Mouse (Mus musculus): Measurements from ENCODE around the gene Fam71a. TPM values are rescaled to one million over a fixed set of nuclear protein-coding genes. Genes with fewer than 3 reads are reported as not detected.

The Fam71a gene
- polyA plus RNA-seq, 1 experiment: not detected

DNA sequence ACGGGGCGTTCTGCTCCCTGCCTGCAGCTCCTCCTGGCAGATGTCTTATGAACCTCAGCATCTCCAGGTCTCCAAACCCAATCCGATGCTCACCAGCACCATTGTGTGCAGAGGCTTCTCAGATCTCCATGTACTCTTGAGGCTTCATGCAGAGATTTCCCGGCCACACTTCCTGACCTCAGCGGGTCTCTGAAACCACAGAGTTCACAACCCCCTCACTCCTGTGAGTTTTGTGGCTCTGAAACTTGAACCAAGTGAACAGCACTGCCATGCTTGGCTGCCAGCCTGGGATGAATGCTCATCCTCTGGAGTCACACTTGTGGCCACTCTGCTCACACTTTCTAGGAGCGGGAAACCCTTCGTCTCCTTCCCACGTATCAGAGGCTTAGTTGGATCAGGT, 23.6 kb downstream of the Fam71a start:
- Histone ChIP-seq H3K27ac (ENCODE audit: insufficient read depth, low read length) (no peak overlapping the region), H3K36me3 (ENCODE audit: control insufficient read depth, insufficient read depth, low read length) (no peaks in the 10 kb centered on the region), H3K4me1 (ENCODE audit: control insufficient read depth, insufficient read depth, insufficient read length) (no peaks in the 10 kb centered on the region), H3K4me3 (ENCODE audit: extremely low read depth, insufficient read depth, insufficient read length) (no peak overlapping the region), H3K27me3 (ENCODE audit: control insufficient read depth, insufficient read depth, low read length) (no peaks in the 10 kb centered on the region)
- TF ChIP-seq CTCF (IDR thresholded peaks at IDR 0.05; ENCODE audit: extremely low read depth, insufficient read depth, insufficient read length, insufficient replicate concordance): no peak
- TF ChIP-seq POLR2A (IDR thresholded peaks at IDR 0.05; ENCODE audit: low read depth, low read length): no peak
- WGBS: 53% methylated on average over 8 of the region's 8 CpGs
- no peak for DNase-seq (ENCODE audit: low read depth in 1 of 2, low spot score in 2 of 2)

DNA sequence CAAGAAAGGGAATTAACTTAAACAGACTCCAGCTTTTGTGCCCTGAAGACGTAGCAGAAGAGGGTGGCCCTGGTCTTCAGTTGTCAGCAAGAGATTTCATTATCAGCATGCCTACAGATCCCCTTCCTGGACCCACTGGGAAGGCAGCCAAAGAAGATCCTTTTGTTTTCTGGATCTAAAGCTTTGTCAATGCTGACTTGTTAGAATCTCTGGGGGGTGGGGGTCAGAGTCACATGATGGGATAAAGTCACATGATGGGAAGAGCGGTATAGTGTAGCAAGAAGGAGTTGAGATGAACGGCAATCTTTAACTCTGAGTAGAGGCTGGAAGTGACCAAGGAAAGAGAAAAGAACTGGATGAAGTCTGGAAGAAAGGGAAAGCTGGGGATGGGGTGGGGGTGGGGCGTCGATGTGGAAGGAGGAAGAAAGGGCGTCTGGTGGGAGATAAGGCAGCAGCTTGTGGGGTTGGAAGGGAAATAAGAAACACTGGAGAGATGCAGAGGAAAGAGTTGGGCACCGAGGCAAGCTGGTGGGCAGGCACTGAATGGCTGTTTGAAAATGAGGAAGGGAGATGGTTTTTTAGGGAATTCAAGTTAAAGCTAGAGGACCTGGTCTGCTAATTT, 25.6 kb downstream of the Fam71a start:
- no peak overlapping the region for H3K27ac ChIP-seq (ENCODE audit: insufficient read depth, low read length)
- H3K27me3 ChIP-seq (ENCODE audit: control insufficient read depth, insufficient read depth, low read length): no peaks in the 10 kb centered on the region
- H3K4me1 ChIP-seq (ENCODE audit: control insufficient read depth, insufficient read depth, insufficient read length): no peaks in the 10 kb centered on the region
- H3K4me3 ChIP-seq (ENCODE audit: extremely low read depth, insufficient read depth, insufficient read length): no peak overlapping the region
- H3K36me3 ChIP-seq (ENCODE audit: control insufficient read depth, insufficient read depth, low read length): no peaks in the 10 kb centered on the region
- no peak for DNase-seq (ENCODE audit: low read depth in 1 of 2, low spot score in 2 of 2)
- TF ChIP-seq POLR2A (IDR thresholded peaks at IDR 0.05; ENCODE audit: low read depth, low read length): no peak
- no peak for TF ChIP-seq CTCF (IDR thresholded peaks at IDR 0.05; ENCODE audit: extremely low read depth, insufficient read depth, insufficient read length, insufficient replicate concordance)
- 55% methylated on average over 7 of the region's 7 CpGs for WGBS

DNA sequence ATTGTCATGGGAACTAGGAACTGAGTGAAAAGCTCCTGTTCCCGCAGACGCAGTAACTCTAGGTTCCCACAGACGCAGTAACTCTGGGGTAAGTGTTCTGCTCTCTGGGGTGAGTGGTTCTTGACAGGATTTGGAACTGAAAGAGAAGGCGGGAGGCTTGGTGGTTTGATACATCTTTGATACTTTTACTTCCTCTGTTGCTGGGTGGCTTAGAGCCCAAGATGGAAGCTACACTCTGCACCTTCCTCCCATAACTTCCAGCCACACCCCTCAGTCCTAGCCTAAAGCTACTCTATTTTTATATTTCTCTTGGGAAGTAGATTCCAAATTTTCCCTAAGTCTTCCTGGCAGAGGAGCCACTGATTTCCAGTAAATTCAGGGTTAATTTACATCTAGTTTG, 26.2 kb downstream of the Fam71a start:
- 62% methylated on average over 4 of the region's 4 CpGs for WGBS
- no peaks in the 10 kb centered on the region for H3K4me1 ChIP-seq (ENCODE audit: control insufficient read depth, insufficient read depth, insufficient read length)
- no peak for TF ChIP-seq CTCF (IDR thresholded peaks at IDR 0.05; ENCODE audit: extremely low read depth, insufficient read depth, insufficient read length, insufficient replicate concordance)
- no peak for TF ChIP-seq POLR2A (IDR thresholded peaks at IDR 0.05; ENCODE audit: low read depth, low read length)

DNA sequence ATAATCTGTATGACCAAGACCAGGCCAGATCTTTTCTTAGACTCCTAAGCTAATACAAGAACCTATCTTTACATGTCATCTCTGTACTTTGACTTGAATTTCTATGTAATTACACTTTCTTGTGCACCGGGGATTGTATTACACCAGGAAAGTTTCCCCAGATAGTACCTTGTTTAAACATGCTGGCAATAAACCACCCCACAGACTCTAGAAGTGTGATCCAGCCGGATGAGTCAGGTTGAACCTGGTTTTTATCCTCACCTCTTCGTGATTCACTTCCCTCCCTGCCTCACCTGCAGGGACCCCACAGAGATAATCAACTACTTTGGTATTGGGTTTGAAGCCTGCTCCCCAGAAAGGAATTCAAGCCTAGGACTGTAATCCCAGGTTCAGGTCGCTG, 29.2 kb downstream of the Fam71a start:
- WGBS: 77% methylated on average over 4 of the region's 4 CpGs
- DNase-seq (ENCODE audit: low read depth in 1 of 2, low spot score in 2 of 2): no peak

More for the DNA sequence above, 26.2 kb downstream of the Fam71a start:
- Histone ChIP-seq H3K27me3 (ENCODE audit: control insufficient read depth, insufficient read depth, low read length) (no peaks in the 10 kb centered on the region), H3K36me3 (ENCODE audit: control insufficient read depth, insufficient read depth, low read length) (no peaks in the 10 kb centered on the region), H3K27ac (ENCODE audit: insufficient read depth, low read length) (no peak overlapping the region), H3K4me3 (ENCODE audit: extremely low read depth, insufficient read depth, insufficient read length) (no peak overlapping the region)
- no peak for DNase-seq (ENCODE audit: low read depth in 1 of 2, low spot score in 2 of 2)

DNA sequence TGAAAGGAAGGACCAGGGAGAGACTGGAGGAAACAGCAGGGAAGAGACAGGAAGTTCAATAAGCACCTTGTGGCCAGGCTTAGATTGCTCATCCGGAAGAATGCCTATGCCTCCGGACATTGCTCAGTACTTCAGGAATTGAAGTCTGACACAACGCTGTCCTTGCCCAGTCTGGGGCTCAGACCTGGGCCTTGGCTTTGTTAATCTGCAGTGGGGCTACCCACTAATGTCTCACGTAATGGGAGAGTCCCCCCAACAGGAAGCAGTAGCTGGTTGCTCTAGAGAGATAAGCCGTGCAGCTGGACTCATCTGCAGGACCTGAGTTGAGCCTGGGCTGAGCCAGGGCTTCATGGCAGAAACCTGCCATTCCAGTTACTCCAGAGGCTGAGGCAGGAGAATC, 31.7 kb downstream of the Fam71a start:
- no peak for DNase-seq (ENCODE audit: low read depth in 1 of 2, low spot score in 2 of 2)
- Histone ChIP-seq H3K4me1 (ENCODE audit: control insufficient read depth, insufficient read depth, insufficient read length) (peaks cover 3% of the 10 kb centered on the region; the same call in 1 of the 2 replicates), H3K27me3 (ENCODE audit: control insufficient read depth, insufficient read depth, low read length) (no peaks in the 10 kb centered on the region), H3K36me3 (ENCODE audit: control insufficient read depth, insufficient read depth, low read length) (no peaks in the 10 kb centered on the region), H3K4me3 (ENCODE audit: extremely low read depth, insufficient read depth, insufficient read length) (no peak overlapping the region), H3K27ac (ENCODE audit: insufficient read depth, low read length) (no peak overlapping the region)
- no peak for TF ChIP-seq CTCF (IDR thresholded peaks at IDR 0.05; ENCODE audit: extremely low read depth, insufficient read depth, insufficient read length, insufficient replicate concordance)
- no peak for TF ChIP-seq POLR2A (IDR thresholded peaks at IDR 0.05; ENCODE audit: low read depth, low read length)
- 10% methylated on average over 5 of the region's 5 CpGs for WGBS

More for the DNA sequence above, 29.2 kb downstream of the Fam71a start:
- Histone ChIP-seq H3K4me3 (ENCODE audit: extremely low read depth, insufficient read depth, insufficient read length) (no peak overlapping the region), H3K27ac (ENCODE audit: insufficient read depth, low read length) (no peak overlapping the region), H3K4me1 (ENCODE audit: control insufficient read depth, insufficient read depth, insufficient read length) (peaks cover 3% of the 10 kb centered on the region; the same call in 1 of the 2 replicates), H3K36me3 (ENCODE audit: control insufficient read depth, insufficient read depth, low read length) (no peaks in the 10 kb centered on the region), H3K27me3 (ENCODE audit: control insufficient read depth, insufficient read depth, low read length) (no peaks in the 10 kb centered on the region)
- no peak for TF ChIP-seq CTCF (IDR thresholded peaks at IDR 0.05; ENCODE audit: extremely low read depth, insufficient read depth, insufficient read length, insufficient replicate concordance)
- TF ChIP-seq POLR2A (IDR thresholded peaks at IDR 0.05; ENCODE audit: low read depth, low read length): no peak

DNA sequence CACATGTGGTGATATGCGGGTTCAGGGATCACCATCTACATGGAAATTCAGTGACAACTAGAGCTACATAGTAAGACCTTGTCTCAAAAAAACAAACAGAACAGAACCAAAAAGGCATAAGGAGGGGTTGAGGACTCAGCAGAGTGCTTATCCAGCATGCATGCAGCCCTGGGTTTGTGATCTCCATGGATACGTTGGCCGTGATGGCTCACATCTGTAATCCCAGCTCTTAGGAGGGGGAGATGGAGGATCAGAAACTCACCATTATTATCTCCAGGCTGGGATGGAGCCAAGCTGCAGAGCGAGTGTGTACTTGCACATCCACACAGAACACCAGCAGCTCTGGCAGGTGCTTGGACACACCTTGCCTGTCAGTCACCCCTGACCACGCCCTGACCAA, 32.4 kb downstream of the Fam71a start:
- 79% methylated on average over 5 of the region's 5 CpGs for WGBS
- no peak for DNase-seq (ENCODE audit: low read depth in 1 of 2, low spot score in 2 of 2)
- Histone ChIP-seq H3K4me3 (ENCODE audit: extremely low read depth, insufficient read depth, insufficient read length) (no peak overlapping the region), H3K27me3 (ENCODE audit: control insufficient read depth, insufficient read depth, low read length) (no peaks in the 10 kb centered on the region), H3K36me3 (ENCODE audit: control insufficient read depth, insufficient read depth, low read length) (no peaks in the 10 kb centered on the region), H3K4me1 (ENCODE audit: control insufficient read depth, insufficient read depth, insufficient read length) (peaks cover 3% of the 10 kb centered on the region; the same call in 1 of the 2 replicates), H3K27ac (ENCODE audit: insufficient read depth, low read length) (no peak overlapping the region)
- TF ChIP-seq POLR2A (IDR thresholded peaks at IDR 0.05; ENCODE audit: low read depth, low read length) (no peak), CTCF (IDR thresholded peaks at IDR 0.05; ENCODE audit: extremely low read depth, insufficient read depth, insufficient read length, insufficient replicate concordance) (no peak)

DNA sequence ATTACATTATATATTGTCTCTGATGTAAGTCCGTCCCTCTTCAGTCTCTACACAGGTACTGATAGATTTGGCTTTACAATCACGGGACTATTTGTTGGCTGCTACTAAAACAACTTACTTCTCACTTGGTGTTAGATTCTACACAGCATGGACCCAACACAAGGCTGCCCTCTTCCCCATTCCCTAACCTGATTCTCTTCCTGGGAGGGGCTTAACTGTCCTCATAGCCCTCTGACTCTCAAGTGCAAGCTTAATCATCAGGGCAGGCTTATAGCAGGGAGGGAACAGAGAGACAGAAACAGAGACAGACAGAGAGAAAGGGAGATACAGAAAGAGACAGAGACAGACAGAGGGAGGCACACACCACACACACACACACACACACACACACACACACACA, 32.9 kb downstream of the Fam71a start:
- H3K4me3 ChIP-seq (ENCODE audit: extremely low read depth, insufficient read depth, insufficient read length): no peak overlapping the region
- TF ChIP-seq CTCF (IDR thresholded peaks at IDR 0.05; ENCODE audit: extremely low read depth, insufficient read depth, insufficient read length, insufficient replicate concordance) (no peak), POLR2A (IDR thresholded peaks at IDR 0.05; ENCODE audit: low read depth, low read length) (no peak)
- H3K36me3 ChIP-seq (ENCODE audit: control insufficient read depth, insufficient read depth, low read length): no peaks in the 10 kb centered on the region
- H3K27ac ChIP-seq (ENCODE audit: insufficient read depth, low read length): no peak overlapping the region; the same call in 1 of the 2 replicates
- DNase-seq (ENCODE audit: low read depth in 1 of 2, low spot score in 2 of 2): no peak
- WGBS: 73% methylated on average over 2 of the region's 2 CpGs
- no peaks in the 10 kb centered on the region for H3K27me3 ChIP-seq (ENCODE audit: control insufficient read depth, insufficient read depth, low read length)
- peaks cover 3% of the 10 kb centered on the region; the same call in 1 of the 2 replicates for H3K4me1 ChIP-seq (ENCODE audit: control insufficient read depth, insufficient read depth, insufficient read length)
